Mouse (Mus musculus) mammary gland, adult 2 months (tissue): ENCODE data around the gene Sapcd2. TPM values are rescaled to one million over a fixed set of nuclear protein-coding genes. Genes with fewer than 3 reads are reported as not detected.

Experiments used
- polyA plus RNA-seq: library from polyadenylated mRNA; depleted of rRNA; stranded (reverse); fragments of >200 nt; gene quantifications from 2 replicates; pipeline ENCODE4 v1.2.3, GENCODE M21; 2012; ENCODE audit warnings: low replicate concordance; rRNA removed

Gene Sapcd2
- 0.86 and 3.4 TPM in 2 replicates for polyA plus RNA-seq

DNA sequence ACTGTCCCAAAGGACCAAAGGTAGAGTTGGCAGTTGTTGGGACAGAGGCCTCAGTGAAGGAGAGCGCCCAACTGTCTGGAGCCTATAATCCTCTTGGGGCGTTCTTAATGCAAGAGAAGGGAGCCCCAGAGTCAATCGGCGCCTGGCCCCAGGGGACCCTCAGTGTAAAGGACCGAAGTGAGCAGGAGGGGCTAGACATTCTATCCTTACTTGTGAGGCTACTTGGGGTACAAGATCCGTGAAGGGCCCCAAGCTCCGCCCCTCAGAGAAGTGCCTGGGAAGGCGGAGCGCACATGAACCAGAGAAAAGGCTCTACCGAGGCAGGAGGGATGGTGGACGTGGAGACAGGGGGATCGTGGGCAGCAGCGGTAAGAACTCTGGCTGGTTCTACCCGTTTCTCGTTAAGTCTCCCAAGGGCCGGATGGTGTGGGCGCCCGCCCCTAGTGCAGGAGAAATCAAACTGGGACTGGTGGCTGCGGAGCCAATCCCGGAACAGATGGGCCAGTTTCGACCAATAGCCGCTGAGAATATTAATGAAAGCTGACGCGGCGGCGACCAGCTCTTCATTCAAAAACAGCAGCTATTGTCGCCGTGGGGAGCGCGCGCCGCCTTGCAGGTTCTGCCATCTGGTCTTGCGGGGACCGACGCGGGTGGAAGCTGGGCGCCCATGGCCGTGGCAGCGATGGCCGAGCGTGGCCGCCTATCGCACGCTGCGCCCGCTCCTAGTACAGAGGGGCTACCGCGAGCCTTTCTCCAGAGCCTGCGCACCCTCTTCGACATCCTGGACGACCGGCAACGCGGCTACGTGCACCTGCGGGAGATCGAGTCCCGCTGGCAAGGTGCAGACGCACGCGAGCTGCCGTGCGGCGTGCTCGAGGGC is at the start of gene Sapcd2:
Gene Sapcd2, plus strand, starts transcription at position 558 of the 880 bp plus-strand sequence.

DNA sequence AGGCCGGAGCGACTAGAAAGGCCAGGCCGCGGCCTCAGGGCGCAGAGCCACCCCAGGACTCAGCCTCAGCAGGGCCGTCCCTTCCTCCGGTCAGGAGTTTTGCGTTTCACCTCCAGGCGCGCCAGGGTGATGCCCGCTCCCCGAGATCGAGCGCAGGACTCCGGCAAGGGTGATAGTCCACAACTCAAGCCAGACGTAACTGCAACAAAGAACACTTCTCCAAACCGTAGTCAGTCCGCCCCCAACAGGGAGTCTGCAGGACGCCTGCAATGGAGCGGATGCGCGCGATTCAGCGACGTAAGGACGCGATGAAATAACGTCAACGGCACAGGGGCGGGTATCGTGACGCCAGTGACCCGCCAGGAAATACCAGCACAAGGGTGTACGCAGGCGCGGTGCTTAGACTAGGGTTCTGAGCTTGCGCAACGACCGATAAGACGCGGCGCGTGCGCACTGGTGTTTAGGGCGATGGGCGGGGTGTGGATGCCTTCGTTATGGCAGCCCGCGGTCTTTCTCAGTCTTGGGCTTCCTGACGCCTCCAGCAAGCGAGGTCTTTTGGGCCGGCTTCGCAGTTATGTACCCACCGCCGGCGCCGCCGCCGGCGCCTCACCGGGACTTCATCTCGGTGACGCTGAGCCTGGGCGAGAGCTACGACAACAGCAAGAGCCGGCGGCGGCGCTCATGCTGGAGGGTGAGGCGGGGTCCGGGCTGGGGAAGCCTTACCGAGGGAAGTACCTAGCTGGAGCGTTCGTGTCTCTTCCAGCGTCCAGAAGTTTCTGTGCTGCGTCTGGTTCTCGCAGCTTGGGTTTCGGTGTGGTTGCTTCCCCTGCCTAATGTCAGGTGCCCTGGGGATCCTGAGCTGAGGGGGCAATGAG is 39.6 kb upstream of the Sapcd2 start, which contains the start of gene Man1b1:
Gene Man1b1, plus strand, starts transcription at position 53 of the 875 bp plus-strand sequence.

DNA sequence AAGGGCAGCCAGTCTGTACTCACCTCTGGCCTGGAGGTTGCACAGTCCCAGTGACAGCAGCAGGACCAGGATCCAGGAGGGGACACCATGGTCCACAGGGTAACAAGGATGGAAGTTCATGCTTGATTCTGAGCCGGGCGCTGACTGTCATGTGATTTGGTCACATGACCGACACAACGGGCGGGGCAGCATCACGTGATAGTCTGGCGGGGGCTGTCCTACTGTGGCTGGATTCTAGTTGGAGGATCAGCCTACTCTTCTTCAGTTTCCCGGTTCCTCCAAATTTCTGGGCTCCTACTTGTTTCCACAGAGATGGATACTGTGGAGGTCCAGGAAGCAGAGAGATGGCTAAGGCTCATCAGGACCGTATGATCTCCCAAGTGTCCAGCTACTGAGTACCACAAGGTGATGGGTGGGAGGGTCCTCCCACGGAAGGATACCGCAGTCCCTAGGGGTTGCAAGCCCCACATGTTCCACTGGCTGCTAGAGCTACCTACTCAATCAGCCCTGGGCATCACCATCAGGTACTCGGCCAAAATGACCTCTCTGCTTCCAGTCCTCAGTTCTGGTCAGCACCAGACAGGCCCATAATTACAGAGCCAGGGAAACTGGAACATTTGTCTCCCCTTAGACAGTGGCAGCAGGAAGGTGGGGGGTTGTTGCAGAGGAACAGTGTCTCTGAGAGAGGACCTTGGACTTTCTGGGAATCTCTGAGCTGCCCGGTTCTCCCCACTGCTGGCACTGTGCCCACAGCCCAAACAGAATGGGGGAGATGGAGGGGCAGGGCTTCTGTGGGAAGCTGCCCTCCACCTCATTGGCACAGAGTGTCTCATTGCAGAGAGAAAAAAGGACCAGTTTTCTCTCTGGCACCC is 15.7 kb upstream of the Sapcd2 start, which contains the start of gene Dpp7:
Gene Dpp7, minus strand, starts transcription at position 152 of the 872 bp plus-strand sequence.

DNA sequence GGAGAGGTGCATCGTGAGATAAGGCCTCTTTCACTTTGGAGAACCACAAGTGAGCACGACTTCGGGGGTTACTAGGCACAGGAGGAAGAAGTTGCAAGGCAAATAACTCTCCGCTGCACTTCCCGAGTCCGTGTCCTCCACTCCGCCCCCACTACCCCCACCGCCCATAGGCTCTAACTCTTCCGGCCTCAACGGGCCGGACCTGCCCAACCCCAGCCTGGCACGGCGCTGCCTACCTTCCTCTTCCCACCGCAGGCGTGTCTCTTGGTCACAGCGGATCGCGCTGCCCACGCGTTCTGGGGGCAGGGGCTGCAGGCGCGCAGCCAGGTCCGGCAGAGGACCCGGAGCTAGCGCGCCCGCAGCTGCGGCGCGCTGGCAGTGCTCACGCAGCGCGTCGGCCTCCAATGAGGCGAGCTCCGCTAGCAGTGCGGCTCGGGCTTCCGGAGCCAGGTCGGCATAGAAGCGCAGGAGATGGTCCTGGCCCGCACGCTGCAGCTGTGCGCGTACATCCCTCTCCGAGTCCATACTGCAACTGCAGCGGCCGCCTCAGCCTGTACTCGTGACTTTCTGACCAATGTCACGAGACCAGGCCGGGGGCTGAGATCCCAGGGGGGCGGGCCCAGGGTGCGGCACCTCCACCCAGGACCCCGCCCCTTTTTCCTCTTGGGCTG is 6.9 kb upstream of the Sapcd2 start, which contains the start of gene Uap1l1:
Gene Uap1l1, minus strand, starts transcription at position 592 of the 671 bp plus-strand sequence.

DNA sequence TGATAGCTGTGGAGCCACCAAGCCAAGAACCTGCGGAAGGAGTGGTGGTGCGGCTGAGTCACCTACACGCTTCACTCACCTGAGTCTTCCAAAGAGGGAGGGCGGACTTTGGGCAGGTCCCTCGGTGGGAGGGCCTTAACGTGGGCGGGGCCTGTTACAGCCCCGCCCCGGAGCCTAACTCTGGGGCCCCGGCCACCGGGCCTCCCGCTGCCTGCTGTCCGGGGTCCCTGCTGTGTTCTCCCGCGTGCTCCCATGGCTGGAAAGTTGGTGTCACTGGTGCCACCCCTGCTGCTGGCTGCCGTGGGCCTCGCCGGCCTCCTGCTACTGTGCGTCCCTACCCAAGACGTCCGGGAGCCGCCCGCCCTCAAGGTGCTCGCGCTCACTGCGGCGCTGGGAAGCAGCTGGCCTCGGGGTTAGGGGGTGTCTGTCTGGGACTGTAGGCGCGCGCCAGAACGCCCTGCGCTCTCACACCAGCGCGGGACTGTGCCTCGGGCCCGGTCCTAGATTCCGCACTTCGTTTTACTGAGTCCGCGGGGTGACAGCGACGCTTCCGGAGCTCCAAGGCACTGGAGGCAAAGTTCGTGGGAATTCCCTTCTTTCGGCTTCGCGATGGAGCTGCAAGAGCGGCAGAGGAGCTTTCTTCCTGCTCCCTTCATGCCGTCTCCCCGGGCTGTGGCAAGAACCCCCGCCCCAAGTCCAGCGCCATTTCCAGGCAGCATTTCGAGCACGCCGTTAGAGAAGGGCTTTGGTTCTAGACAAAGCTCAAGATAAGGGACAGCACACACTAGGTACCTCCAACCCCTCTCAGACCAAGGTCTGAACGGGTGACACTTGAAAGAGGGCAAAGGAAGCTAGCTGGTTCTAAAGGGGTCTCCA is 23.8 kb downstream of the Sapcd2 start, which contains the start of gene Entpd2:
Gene Entpd2, plus strand, starts transcription at position 154 of the 876 bp plus-strand sequence.

DNA sequence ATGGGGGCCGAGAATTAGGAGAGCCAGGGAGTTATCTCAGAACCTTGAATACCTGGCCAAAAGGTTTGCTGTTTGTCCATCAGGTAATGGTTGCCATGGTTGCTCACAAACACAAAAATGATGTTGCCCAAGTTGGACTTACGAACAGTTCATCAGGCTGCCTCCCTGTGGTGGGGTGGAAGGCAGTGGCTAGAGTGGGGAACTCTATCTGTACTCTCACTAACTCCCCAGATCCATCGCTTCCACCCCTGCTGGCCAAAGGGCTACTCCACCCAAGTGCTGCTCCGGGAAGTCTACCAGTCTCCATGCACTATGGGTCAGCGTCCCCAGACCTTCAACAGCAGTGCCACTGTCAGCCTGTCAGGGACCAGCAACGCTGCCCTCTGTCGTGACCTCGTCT is 26.9 kb downstream of the Sapcd2 start, which contains the start of gene Npdc1:
Gene Npdc1, plus strand, starts transcription at position 301 of the 400 bp plus-strand sequence.

DNA sequence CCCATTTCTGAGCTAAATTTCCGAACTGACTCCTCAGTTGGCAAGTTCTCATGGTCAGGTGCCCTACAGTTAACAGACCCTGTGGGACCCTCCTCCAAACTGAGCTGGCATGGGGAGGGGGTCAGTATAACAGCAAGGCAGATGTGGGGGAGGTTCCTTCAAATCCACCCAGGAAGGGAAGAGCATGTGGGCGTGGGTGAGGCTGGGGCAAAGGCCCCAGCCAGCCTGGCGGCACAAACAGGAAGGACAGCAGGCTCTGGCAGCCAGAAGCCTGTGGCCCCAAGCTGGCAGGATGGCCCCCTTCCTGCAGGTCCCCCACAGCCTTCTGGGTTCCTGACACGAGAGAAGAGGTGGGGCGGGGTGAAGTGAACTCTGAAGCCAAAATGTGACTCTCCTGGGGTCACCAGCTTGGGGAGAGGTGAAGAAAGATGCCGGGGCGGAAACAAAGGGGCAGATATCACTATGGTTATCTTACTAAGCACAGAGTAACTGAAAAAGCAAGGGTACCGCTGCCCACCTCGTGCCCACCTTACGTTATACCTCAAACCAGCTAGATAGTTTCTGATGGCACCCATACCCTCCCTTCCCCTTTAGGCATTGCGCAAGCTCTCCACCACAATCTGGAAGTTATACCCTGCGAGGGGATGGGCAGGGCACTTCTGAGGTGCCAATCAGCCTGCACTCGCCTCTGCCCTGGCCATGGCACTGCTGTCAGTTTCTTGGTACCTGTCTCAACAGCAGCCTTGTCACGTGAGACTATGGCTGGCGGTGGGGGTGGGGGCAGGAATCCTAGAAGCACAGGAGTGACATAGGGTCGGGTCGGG is 50.7 kb downstream of the Sapcd2 start, which contains the start of gene Fut7:
Gene Fut7, plus strand, starts transcription at position 681 of the 824 bp plus-strand sequence.

Other genes with a start within 250 kb of the Sapcd2 start
- gene Nrarp, start 191.6 kb upstream of the Sapcd2 start, polyA plus RNA-seq: 15.2 and 32.0 TPM in 2 replicates
- gene Tor4a, start 175.4 kb upstream of the Sapcd2 start, polyA plus RNA-seq: 34.9 and 70.8 TPM in 2 replicates
- 51.7 and 97.1 TPM in 2 replicates for gene Nelfb, start 160.8 kb upstream of the Sapcd2 start, polyA plus RNA-seq
- 0.23 TPM in 1 of 2 replicates, not detected in the other for gene Stpg3, start 157.7 kb upstream of the Sapcd2 start, polyA plus RNA-seq
- 0.17 and 0.19 TPM in 2 replicates for gene Fam166a, start 153.6 kb upstream of the Sapcd2 start, polyA plus RNA-seq
- gene Tubb4b, start 147.6 kb upstream of the Sapcd2 start, polyA plus RNA-seq: 306 and 366 TPM in 2 replicates
- 0.04 and 0.06 TPM in 2 replicates for gene Slc34a3, start 138.0 kb upstream of the Sapcd2 start, polyA plus RNA-seq
- gene Rnf224, start 135.5 kb upstream of the Sapcd2 start, polyA plus RNA-seq: 0.19 and 0.24 TPM in 2 replicates
- gene Rnf208, start 130.1 kb upstream of the Sapcd2 start, polyA plus RNA-seq: 22.4 and 35.6 TPM in 2 replicates
- 20.7 and 26.5 TPM in 2 replicates for gene Cysrt1, start 129.9 kb upstream of the Sapcd2 start, polyA plus RNA-seq
- 28.2 and 30.4 TPM in 2 replicates for gene AL732309.1, start 125.5 kb upstream of the Sapcd2 start, polyA plus RNA-seq
- 52.0 and 81.2 TPM in 2 replicates for gene Tmem203, start 116.9 kb upstream of the Sapcd2 start, polyA plus RNA-seq
- 18.4 and 28.7 TPM in 2 replicates for gene Tprn, start 109.7 kb upstream of the Sapcd2 start, polyA plus RNA-seq
- 54.2 and 69.4 TPM in 2 replicates for gene Ssna1, start 99.9 kb upstream of the Sapcd2 start, polyA plus RNA-seq
- gene Anapc2, start 99.8 kb upstream of the Sapcd2 start, polyA plus RNA-seq: 82.5 and 180 TPM in 2 replicates
- gene Tmem210, start 84.2 kb upstream of the Sapcd2 start, polyA plus RNA-seq: not detected in 2 replicates
- 9.9 and 19.6 TPM in 2 replicates for gene Lrrc26, start 82.4 kb upstream of the Sapcd2 start, polyA plus RNA-seq
- gene Grin1, start 53.1 kb upstream of the Sapcd2 start, polyA plus RNA-seq: 0.19 and 0.41 TPM in 2 replicates
- 11.8 and 12.5 TPM in 2 replicates for gene Man1b1, start 40.0 kb upstream of the Sapcd2 start, polyA plus RNA-seq
- gene Dpp7, start 16.0 kb upstream of the Sapcd2 start, polyA plus RNA-seq: 43.0 and 55.8 TPM in 2 replicates
- 43.6 and 71.9 TPM in 2 replicates for gene Uap1l1, start 6.6 kb upstream of the Sapcd2 start, polyA plus RNA-seq
- gene Entpd2, start 23.6 kb downstream of the Sapcd2 start, polyA plus RNA-seq: 48.9 and 63.5 TPM in 2 replicates
- 151 and 254 TPM in 2 replicates for gene Npdc1, start 27.0 kb downstream of the Sapcd2 start, polyA plus RNA-seq
- 7.8 and 13.8 TPM in 2 replicates for gene Fut7, start 50.9 kb downstream of the Sapcd2 start, polyA plus RNA-seq
- gene Abca2, start 56.4 kb downstream of the Sapcd2 start, polyA plus RNA-seq: 52.8 and 92.1 TPM in 2 replicates
- gene Clic3, start 84.5 kb downstream of the Sapcd2 start, polyA plus RNA-seq: 8.4 and 21.2 TPM in 2 replicates
- 92.7 and 147 TPM in 2 replicates for gene Paxx, start 88.8 kb downstream of the Sapcd2 start, polyA plus RNA-seq
- 4.8 and 6.6 TPM in 2 replicates for gene Ptgds, start 97.7 kb downstream of the Sapcd2 start, polyA plus RNA-seq
- gene Lcn12, start 121.6 kb downstream of the Sapcd2 start, polyA plus RNA-seq: not detected in 2 replicates
- 19.9 and 31.9 TPM in 2 replicates for gene Fbxw5, start 128.4 kb downstream of the Sapcd2 start, polyA plus RNA-seq
- gene C8g, start 129.4 kb downstream of the Sapcd2 start, polyA plus RNA-seq: 12.2 and 13.2 TPM in 2 replicates
- gene Traf2, start 174.6 kb downstream of the Sapcd2 start, polyA plus RNA-seq: 20.0 and 23.9 TPM in 2 replicates
- gene Edf1, start 185.5 kb downstream of the Sapcd2 start, polyA plus RNA-seq: 65.0 and 134 TPM in 2 replicates
- gene Mamdc4, start 202.5 kb downstream of the Sapcd2 start, polyA plus RNA-seq: 3.4 and 4.2 TPM in 2 replicates
- gene Phpt1, start 202.9 kb downstream of the Sapcd2 start, polyA plus RNA-seq: 42.8 and 48.1 TPM in 2 replicates
- gene Ajm1, start 209.4 kb downstream of the Sapcd2 start, polyA plus RNA-seq: 0.79 and 2.0 TPM in 2 replicates
- gene Rabl6, start 236.2 kb downstream of the Sapcd2 start, polyA plus RNA-seq: 69.2 and 71.3 TPM in 2 replicates
- not detected in 2 replicates for gene Ccdc183, start 245.4 kb downstream of the Sapcd2 start, polyA plus RNA-seq
- 20.4 and 44.3 TPM in 2 replicates for gene Tmem141, start 249.7 kb downstream of the Sapcd2 start, polyA plus RNA-seq